Mouse (Mus musculus): ENCODE data around the gene 4933400A11Rik. TPM values are rescaled to one million over a fixed set of nuclear protein-coding genes. Genes with fewer than 3 reads are reported as not detected.

Gene 4933400A11Rik
- polyA plus RNA-seq, 1 experiment = not detected

DNA sequence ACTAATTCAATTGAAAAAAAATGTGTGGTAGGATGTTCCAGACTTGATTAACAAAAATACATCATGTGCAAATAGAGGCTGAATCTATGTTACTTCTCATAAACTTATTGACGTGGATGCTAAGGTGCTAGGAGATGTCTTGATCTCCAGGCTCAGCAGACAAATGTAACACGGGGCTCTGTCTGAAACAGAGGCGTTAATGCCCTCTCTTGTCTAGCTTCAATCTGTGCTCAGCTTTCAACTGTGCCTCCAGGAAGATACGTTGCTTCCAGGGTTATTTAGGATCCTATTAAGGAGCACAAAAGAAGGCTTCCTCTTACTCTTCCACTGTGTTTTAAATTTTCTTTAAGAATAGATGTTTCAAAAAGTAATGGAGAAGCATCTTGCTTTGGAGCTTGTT is 20.8 kb upstream of the 4933400A11Rik start:
- TF ChIP-seq POLR2A (IDR thresholded peaks at IDR 0.05; ENCODE audit: borderline replicate concordance, control insufficient read depth, low read depth, low read length) (no peak), CTCF (IDR thresholded peaks at IDR 0.05; ENCODE audit: control insufficient read depth, insufficient read depth, low read length) (no peak)
- H3K4me1 ChIP-seq (ENCODE audit: control insufficient read depth, insufficient read depth, low read length) = no peaks in the 10 kb centered on the region
- 58% methylated on average over 4 of the region's 4 CpGs for WGBS
- no peak overlapping the region for H3K27ac ChIP-seq (ENCODE audit: control insufficient read depth, insufficient read depth, low read depth, low read length, poor library complexity)
- H3K4me3 ChIP-seq (replicated peaks; ENCODE audit: control insufficient read depth, low read depth, low read length) = no peak overlapping the region

DNA sequence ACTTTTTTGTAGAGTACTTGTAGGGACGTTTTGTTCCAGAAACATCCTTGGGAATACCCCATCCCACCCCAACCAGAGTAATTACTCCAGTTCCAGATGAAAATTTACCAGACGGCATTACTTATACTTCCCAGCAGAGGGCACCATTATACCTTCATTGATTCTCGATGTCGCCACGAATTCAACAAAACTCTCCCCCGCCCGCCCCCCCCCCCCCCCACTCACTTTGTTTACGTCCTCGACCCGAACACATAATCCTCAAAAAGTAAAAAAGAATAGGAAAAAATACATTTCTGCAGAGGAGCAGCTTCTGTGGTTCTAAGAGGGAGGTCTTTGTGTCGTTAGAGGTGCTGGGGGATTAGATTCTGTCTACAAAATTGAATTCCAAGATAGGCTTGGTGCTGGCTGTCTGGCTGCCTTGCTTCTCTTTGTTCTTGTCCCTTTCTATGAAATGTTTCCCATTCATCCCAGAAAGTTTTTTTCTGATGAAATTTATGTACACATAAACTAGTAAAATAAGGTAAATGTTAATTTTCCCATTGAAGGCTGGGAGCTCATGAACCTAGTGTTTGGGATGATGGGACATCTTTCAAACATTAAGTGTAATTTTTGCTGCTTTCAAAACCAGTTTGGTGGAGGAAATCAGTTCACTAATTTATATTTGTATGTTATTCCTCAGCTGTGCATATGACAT is 19.7 kb upstream of the 4933400A11Rik start:
- TF ChIP-seq CTCF (IDR thresholded peaks at IDR 0.05; ENCODE audit: control insufficient read depth, insufficient read depth, low read length) (no peak), POLR2A (IDR thresholded peaks at IDR 0.05; ENCODE audit: borderline replicate concordance, control insufficient read depth, low read depth, low read length) (no peak)
- Histone ChIP-seq H3K4me3 (replicated peaks; ENCODE audit: control insufficient read depth, low read depth, low read length) (no peak overlapping the region), H3K4me1 (ENCODE audit: control insufficient read depth, insufficient read depth, low read length) (no peaks in the 10 kb centered on the region), H3K27ac (ENCODE audit: control insufficient read depth, insufficient read depth, low read depth, low read length, poor library complexity) (no peak overlapping the region)
- 2% methylated on average over 11 of the region's 11 CpGs for WGBS

DNA sequence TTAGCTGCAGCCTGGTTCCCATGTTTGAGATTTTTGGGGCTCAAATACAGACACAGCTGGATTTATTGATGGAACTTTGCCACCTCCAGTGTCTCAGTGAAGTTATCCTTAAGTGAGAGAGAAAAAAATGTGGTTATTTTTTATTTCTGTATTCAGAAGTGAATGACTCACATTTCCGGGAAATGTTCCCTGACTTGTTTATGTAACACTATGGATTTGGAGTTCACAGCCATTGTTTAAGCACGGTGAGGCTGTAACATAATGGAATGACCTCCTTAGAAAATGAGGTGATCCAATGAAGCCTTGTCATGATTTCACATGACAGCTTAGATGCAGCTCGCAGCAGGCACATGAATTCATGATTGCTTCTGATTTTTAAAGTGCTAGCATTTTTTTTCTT is 17.7 kb upstream of the 4933400A11Rik start:
- no peak overlapping the region for H3K27ac ChIP-seq (ENCODE audit: control insufficient read depth, insufficient read depth, low read depth, low read length, poor library complexity)
- no peak overlapping the region for H3K4me3 ChIP-seq (replicated peaks; ENCODE audit: control insufficient read depth, low read depth, low read length)
- no peak for TF ChIP-seq CTCF (IDR thresholded peaks at IDR 0.05; ENCODE audit: control insufficient read depth, insufficient read depth, low read length)
- no peak for TF ChIP-seq POLR2A (IDR thresholded peaks at IDR 0.05; ENCODE audit: borderline replicate concordance, control insufficient read depth, low read depth, low read length)
- 58% methylated on average over 3 of the region's 3 CpGs for WGBS
- H3K4me1 ChIP-seq (ENCODE audit: control insufficient read depth, insufficient read depth, low read length) = no peaks in the 10 kb centered on the region

- no peak for TF ChIP-seq CTCF (IDR thresholded peaks at IDR 0.05; ENCODE audit: control insufficient read depth, insufficient read depth, low read length)
- TF ChIP-seq POLR2A (IDR thresholded peaks at IDR 0.05; ENCODE audit: borderline replicate concordance, control insufficient read depth, low read depth, low read length) = no peak
- H3K27ac ChIP-seq (ENCODE audit: control insufficient read depth, insufficient read depth, low read depth, low read length, poor library complexity) = no peak overlapping the region
- no peak overlapping the region for H3K4me3 ChIP-seq (replicated peaks; ENCODE audit: control insufficient read depth, low read depth, low read length)
- H3K4me1 ChIP-seq (ENCODE audit: control insufficient read depth, insufficient read depth, low read length) = no peaks in the 10 kb centered on the region
- 22% methylated on average over 7 of the region's 7 CpGs for WGBS
Measured at GRCm38 (mm10) chrX:169794831-169795311, 15.4 kb upstream of the 4933400A11Rik start.

DNA sequence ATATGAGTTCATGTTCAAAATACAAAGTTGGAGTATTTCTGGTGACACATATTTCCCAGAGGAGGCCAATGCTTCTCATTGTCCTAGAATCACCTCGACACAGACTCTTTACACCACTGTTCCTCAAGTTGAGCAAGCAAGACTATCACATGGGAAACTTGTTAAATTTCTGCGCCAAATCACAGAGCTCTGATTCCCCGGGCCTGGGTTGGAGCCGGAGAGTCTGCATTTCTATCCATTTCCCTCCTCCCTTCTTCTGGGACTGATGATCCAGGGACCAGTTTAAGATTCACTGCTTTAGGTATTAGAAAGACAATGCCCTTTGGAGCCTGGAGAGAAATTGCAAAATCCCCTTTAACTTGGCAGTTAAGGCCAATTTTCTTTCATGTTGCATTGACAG is 15.0 kb upstream of the 4933400A11Rik start:
- Histone ChIP-seq H3K4me1 (ENCODE audit: control insufficient read depth, insufficient read depth, low read length) (no peaks in the 10 kb centered on the region), H3K27ac (ENCODE audit: control insufficient read depth, insufficient read depth, low read depth, low read length, poor library complexity) (no peak overlapping the region), H3K4me3 (replicated peaks; ENCODE audit: control insufficient read depth, low read depth, low read length) (no peak overlapping the region)
- no peak for TF ChIP-seq POLR2A (IDR thresholded peaks at IDR 0.05; ENCODE audit: borderline replicate concordance, control insufficient read depth, low read depth, low read length)
- no peak for TF ChIP-seq CTCF (IDR thresholded peaks at IDR 0.05; ENCODE audit: control insufficient read depth, insufficient read depth, low read length)
- 74% methylated on average over 4 of the region's 4 CpGs for WGBS

- Histone ChIP-seq H3K4me3 (replicated peaks; ENCODE audit: control insufficient read depth, low read depth, low read length) (no peak overlapping the region), H3K4me1 (ENCODE audit: control insufficient read depth, insufficient read depth, low read length) (no peaks in the 10 kb centered on the region), H3K27ac (ENCODE audit: control insufficient read depth, insufficient read depth, low read depth, low read length, poor library complexity) (no peak overlapping the region)
- 80% methylated on average over 1 of the region's 1 CpGs for WGBS
- no peak for TF ChIP-seq POLR2A (IDR thresholded peaks at IDR 0.05; ENCODE audit: borderline replicate concordance, control insufficient read depth, low read depth, low read length)
- no peak for TF ChIP-seq CTCF (IDR thresholded peaks at IDR 0.05; ENCODE audit: control insufficient read depth, insufficient read depth, low read length)
Measured at GRCm38 (mm10) chrX:169792879-169793278, 13.4 kb upstream of the 4933400A11Rik start.

- 86% methylated on average over 5 of the region's 5 CpGs for WGBS
Measured at GRCm38 (mm10) chrX:169789702-169790101, 10.3 kb upstream of the 4933400A11Rik start.

GRCm38 (mm10) chrX:169758001-169758400 is 21.4 kb downstream of the 4933400A11Rik start:
- Histone ChIP-seq H3K27ac (ENCODE audit: control insufficient read depth, insufficient read depth, low read depth, low read length, poor library complexity) (no peak overlapping the region), H3K4me1 (ENCODE audit: control insufficient read depth, insufficient read depth, low read length) (no peaks in the 10 kb centered on the region), H3K4me3 (replicated peaks; ENCODE audit: control insufficient read depth, low read depth, low read length) (no peak overlapping the region)
- WGBS = 85% methylated on average over 3 of the region's 3 CpGs
- TF ChIP-seq POLR2A (IDR thresholded peaks at IDR 0.05; ENCODE audit: borderline replicate concordance, control insufficient read depth, low read depth, low read length) = no peak
- no peak for TF ChIP-seq CTCF (IDR thresholded peaks at IDR 0.05; ENCODE audit: control insufficient read depth, insufficient read depth, low read length)

More at GRCm38 (mm10) chrX:169789702-169790101, 10.3 kb upstream of the 4933400A11Rik start:
- Histone ChIP-seq H3K4me1 (ENCODE audit: control insufficient read depth, insufficient read depth, low read length) (no peaks in the 10 kb centered on the region), H3K27ac (ENCODE audit: control insufficient read depth, insufficient read depth, low read depth, low read length, poor library complexity) (no peak overlapping the region), H3K4me3 (replicated peaks; ENCODE audit: control insufficient read depth, low read depth, low read length) (no peak overlapping the region)
- TF ChIP-seq POLR2A (IDR thresholded peaks at IDR 0.05; ENCODE audit: borderline replicate concordance, control insufficient read depth, low read depth, low read length) (no peak), CTCF (IDR thresholded peaks at IDR 0.05; ENCODE audit: control insufficient read depth, insufficient read depth, low read length) (no peak)
